Mouse (Mus musculus) urinary bladder, adult 2 months (tissue): Measurements from ENCODE around the gene Bcar1. TPM values are rescaled to one million over a fixed set of nuclear protein-coding genes. Genes with fewer than 3 reads are reported as not detected.

ENCODE experiments used
- DNase-seq: peaks from one replicate; pipeline ENCODE4 v3.0.0; 2022; ENCODE audit warnings: low spot score
- polyA plus RNA-seq: library from polyadenylated mRNA; depleted of rRNA; stranded (reverse); fragments of >200 nt; gene quantifications from 2 replicates; pipeline ENCODE4 v1.2.3, GENCODE M21; 2012

The Bcar1 gene
- polyA plus RNA-seq, 1 experiment = 42.5 TPM

DNA sequence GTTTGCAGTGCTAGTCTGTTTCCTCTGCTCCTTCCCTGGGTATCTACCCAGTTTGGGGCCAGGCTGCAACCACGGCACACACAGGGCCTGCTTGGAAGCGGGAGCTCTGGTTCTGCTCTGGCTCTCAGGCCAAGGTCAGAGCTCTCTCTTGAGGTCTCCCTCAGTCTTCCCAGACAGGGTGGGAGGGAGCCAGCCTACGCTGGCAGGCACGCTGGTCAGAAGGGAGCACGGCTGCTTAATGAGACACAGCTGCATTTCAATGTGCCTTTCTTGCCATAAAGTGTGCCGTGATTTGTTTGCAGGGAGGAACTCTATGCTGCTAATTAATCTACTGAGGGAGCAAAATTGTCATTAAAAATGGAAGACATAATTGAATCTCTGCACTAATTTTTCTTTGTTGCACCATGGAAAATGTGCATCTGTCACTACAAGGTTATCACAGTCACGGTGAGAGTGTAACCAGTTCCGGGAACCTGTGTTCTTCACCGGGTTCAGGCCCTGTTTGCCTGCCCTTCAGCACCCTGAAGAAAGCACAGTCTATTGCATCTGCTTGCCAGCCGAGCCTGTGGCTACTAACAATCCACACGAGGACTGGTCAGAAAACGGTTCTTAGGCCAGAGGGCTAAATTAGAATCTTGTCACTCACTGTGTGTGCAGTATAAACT lies 26.3 kb upstream of the Bcar1 start:
- no peak for DNase-seq

DNA sequence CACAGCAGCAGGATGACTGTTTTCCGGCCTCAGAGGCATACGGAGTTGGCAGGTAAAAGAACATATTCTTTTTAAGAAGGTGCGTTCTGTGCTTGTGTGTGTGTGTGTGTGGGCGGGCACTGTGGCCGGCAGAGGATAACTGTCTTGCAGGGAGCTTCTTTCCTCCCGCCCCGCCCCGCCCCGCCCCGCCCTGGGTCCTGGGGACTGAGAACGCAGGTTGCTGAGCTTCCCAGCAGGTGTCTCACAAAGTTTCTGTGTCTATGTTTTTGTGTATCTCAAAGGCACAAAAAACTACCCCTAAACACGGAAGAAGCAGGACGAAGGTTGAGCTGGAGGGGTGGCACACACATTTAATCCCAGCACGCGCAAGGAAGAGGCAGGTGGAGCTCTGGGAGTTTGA lies 25.7 kb upstream of the Bcar1 start:
- DNase-seq = no peak

DNA sequence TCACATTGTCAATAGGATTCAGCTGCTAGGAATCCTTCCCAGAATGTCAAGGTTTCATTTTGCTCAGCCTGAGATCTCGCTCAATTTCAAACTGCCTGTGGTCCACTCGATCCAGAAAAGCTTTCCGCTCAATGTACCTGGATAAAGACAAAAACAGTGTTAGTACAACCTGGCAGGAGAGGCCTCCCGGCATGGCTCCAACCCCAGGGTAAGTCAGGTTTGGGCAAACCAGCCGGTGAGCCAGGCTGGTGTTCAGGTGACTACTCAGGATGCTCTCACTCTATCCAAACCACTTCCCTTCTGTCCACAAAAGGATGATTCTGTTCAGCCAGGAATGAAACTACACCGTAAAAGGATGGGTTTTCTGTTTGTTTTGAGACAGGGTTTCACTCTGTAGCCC lies 25.0 kb upstream of the Bcar1 start:
- no peak for DNase-seq

DNA sequence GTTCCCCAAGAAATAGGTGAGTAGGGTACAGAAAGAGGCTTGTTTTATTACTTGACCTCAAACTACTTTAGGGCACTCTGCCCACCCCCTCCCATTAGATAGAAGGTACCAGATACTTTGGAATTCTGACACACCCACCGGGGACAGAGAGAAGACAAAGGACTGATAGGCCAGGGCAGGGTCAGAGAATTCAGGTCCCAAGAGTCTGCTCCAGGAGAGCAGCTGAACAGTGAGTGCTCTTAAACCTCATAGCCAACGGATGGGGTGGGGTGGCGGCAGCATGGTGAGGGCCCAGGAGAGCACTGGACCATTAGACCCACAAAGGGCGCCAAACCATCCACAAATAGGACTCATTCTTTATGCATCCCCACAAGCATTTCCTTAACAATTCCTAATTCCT lies 22.0 kb upstream of the Bcar1 start:
- DNase-seq = no peak

DNA sequence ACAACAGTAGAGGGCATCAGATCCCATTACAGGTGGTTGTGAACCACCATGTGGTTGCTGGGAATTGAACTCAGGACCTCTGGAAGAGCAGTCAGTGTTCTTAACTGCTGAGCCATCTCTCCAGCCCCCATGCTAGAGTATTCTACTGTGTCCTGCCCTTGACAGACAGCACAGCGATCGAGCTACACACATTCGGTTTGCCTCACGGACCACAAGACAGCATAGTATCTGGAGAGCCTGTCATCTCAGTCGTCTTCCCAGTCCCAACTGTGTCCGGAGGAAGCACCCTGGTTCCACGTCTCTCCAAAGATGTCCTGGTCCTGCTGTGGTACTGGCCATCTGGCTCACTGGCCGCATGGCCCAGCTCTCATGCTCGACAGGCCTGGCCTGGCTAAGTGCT lies 21.5 kb upstream of the Bcar1 start:
- no peak for DNase-seq

DNA sequence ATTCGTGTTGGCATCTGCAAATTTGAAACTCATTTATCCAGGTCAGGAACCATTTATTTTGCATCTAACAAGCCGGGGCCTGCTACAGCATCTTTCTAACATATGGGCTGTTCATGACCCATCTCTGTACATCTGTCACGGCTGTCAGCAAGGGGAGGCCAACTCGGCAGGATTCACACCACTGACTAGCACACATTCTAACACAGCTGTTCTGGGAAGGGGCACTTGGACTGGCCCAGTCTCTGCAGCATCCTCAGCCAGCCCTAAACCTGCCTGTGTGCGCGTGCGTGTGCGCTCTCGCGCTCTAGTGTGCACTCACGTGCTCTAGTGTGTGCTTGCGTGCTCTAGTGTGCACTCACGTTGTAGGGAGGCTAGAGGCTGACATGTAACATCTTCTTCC lies 17.1 kb upstream of the Bcar1 start:
- no peak for DNase-seq

- no peak for DNase-seq
Measured at GRCm38 (mm10) chr8:111758817-111759216, 15.2 kb upstream of the Bcar1 start.

- no peak for DNase-seq
Measured at GRCm38 (mm10) chr8:111757599-111757998, 14.0 kb upstream of the Bcar1 start.

- no peak for DNase-seq
Measured at GRCm38 (mm10) chr8:111754736-111755135, 11.1 kb upstream of the Bcar1 start.

DNA sequence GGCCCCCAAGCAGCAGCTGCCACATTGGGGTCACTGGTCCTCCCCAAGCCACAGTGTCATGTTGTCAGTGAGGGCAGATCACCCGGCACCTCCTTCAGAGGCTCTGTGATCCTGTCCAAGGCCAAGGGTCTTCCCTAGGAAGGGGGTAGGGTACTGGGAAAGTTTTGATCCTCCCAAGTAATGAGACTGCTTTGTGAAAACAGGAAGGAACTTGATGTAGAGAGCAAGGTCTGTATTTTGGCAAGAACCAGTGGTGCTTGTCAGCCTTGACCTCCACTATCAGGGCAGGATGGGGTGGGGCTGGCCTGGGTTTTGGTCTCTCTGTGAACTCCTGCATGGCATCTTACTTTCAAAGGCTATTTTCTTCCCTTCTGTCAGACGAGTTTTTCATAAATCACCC lies 10.5 kb upstream of the Bcar1 start:
- no peak for DNase-seq

GRCm38 (mm10) chr8:111748766-111749165 lies 5.2 kb upstream of the Bcar1 start:
- DNase-seq = no peak

DNA sequence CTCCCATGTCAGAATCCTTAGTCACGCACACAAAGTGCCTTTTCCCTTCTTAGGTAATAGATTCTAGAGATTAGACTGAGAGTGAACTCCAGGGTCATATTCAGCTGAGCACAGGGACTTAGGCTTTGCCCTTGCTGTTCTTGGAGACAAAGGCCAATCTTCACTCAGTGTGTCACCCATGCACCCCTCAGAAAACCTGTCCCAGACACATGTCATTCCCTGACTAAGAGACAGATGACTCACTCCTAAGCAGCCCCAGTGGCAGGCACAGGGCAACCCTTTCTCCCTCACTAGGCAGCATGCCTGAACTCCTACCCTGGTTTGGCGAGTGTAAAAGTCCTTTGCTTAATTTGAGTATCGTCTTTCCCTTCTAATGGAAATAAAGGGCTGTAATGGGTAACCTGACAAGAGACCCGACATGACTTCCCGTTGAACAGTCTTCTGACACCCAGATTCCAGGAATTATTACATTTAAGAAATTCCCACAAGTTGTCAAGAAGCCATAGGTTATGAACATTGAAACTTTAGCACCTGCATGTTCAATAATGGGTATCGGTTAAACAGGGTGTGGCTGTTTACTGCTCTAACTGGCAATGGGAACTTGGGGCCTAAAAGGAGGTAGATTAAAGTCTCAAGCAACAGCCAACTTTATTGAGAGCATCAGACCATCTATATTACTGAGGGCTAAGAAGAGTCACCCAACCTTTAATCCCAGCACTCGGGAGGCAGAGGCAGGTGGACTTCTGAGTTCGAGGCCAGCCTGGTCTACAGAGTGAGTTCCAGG lies 4.4 kb upstream of the Bcar1 start:
- no peak for DNase-seq

GRCm38 (mm10) chr8:111746582-111747465 lies 3.2 kb upstream of the Bcar1 start:
- DNase-seq = no peak

DNA sequence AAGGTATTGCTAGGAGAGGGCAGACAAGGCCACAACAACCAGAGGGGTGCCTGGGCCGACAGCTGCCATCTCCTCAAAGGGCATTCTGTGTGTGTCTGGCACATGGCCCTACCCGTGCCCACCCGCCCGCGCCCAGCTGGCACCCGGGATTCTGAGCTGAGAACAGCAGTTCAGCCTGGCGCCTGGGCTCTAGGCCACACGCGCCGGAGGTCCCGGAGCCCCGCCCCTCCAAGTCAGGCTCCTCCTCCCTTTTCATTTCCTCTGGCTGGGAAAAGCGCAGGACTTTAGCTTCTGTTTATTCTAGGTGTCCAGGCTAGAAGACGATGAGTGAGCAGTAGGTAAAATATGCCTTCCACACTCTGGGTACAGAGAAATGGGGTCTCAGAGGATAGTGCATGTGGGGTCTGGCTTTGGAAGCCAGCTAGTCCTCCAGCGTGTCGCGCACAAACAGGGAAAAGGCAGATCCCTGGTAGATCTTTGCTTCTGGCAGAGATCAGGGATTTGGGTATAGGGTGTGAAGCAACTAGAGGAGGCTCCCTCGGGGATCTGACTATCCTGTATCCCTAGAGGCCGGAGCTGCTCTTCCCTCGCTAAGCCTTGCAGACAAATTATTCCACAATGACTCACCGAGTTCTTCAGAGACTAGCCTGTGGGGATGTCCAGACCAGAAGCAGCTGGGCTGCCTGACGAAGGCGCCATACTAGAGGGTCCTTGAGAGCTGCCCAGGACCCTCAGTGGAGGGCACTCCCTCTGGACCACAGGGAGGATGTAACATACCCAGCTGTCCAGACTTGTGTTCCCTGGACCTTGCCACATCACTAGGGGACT lies 2.2 kb upstream of the Bcar1 start:
- DNase-seq = no peak

DNA sequence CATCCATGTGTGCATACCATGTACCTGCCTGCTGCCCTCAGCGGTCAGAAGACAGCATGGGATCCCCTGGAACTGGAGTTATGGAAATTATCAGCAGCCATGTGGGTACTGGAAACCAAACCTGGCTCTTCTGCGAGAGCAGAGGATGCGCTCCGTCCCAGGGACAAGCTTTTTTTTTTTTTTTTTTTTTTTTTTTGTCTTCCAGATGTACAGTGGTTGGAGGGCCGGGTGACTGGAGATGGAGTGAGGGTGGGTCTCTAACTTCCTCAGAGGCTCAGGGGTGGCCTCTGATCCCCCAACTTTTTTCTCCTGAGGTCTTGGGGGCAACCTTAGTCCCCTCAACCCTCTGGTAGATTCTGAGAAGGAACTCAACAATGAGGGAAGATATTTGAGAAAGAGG lies 1.5 kb upstream of the Bcar1 start:
- DNase-seq = no peak

DNA sequence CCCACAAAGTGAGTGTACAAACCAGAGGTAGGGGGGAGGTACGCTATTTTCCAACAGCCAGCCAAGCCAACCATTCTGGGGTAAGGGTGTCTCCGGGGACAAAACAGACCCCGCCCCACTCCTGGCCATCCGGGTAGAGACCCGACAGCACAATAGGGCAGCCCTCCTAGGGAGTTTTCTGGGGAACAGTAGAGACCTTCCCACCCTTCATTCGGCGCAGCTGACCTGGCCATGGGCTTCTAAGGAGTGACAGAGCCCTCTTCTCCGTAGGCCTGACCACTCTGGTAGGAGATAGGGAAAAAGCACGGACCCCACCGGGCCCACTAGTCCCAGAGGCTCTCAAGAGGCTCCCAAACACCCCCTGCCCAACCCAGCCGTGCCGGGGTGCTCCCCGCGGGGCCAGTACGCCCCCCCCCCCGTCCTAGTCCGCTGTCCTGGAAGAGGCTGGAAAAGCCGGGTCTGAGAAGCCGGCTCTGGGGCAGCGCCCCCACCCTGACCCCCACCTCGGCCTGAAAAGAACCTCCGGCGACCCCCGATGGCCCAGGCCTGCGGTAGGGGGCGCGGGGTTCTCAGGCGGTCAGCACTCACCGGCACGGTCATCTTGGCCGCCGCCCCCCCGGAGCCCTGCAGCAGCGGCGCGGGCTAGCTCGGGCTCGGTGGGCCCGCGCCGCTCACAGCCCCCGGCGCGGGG lies 363 bp downstream of the Bcar1 start:
- DNase-seq = no peak

DNA sequence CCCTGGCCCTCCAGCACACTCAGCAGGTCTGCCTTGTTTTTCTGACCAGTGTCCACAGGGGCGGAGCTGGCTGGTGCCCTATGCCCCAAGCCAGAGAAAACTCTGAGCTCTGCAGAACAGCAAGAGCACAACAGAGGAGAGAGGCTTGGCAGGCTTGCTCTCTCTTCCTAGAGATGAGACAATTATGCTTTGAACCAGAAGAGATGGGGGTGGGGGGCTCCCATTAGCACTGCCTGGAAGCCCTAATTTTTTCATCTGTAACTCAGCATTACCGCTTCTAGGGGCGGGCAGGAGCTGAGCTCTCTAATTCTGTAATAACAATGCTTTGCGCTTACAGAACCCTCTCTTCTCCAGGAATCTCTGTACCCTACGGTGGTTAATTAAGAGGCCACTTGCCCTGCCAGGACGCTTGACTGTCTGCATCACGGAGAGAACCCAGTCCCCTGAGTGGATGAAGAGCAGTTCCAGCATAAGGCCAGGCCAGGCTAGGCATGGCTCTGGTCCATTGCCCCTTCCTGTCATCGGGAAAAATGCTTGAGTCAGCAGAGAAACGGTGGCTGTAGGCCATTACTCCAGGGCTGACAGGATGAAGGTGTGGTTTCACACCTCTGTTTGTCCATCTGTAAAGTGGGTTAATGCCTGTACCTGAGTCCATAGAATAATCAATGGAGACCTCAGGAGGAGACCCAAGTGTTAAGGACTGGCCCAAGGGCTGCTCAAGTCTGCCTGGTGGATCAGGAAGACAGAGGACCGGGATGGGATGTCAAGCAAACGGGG lies 1.2 kb downstream of the Bcar1 start:
- DNase-seq = no peak

DNA sequence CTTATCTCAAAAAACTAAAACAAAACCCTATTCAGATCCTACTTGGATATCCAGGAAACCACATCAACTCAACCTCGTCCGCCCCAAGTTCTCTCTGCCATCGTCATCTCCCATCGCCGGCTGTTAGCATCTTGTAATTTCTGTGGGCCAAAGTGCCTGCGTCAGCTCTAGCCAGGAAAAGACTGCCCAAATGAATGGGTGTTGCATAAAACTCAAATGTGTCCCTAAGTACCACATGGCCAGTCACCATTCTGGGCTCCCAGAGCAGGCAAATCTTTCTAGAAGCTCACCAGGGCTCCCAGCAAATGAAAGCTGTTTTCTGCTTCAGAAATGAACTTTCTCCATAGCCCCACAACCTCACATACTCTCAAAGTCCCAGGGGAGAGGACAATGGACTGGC lies 2.1 kb downstream of the Bcar1 start:
- DNase-seq = no peak

DNA sequence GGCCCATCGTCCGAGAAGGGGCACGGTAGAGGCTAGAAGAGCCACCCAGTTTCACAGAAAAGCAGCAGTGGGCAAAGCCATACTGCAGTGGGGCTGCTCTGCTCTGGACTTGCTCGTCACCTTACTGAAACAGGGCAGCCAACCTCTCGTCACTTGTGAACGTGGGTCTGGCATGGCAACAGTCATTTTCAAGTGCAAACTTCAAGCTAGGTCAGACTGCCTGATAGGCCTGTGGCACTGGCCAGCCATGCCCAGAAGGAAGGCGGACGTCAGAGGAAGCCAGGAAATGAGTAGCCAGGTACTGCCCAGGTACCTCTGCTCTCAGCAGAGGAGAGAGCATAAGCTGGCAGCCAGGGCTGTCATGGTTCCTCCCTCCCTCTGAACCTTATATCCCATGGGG lies 2.6 kb downstream of the Bcar1 start:
- peak; percentile 20 for DNase-seq

GRCm38 (mm10) chr8:111740301-111740711 lies 3.3 kb downstream of the Bcar1 start:
- DNase-seq = peak; percentile 20
